Mouse (Mus musculus) limb, embryonic 14.5 days (tissue): Measurements from ENCODE around the gene BC003965. TPM values are rescaled to one million over a fixed set of nuclear protein-coding genes. Genes with fewer than 3 reads are reported as not detected.

Experiments used
- ATAC-seq: fragments of 200-750 bp; cut with Nextera tagmentation; 2 replicates; pipeline ENCODE4 v1.8.0; 2017; ENCODE audit warnings: low read depth, moderate number of reproducible peaks, moderate TSS enrichment; ENCODE audit not compliant: low FRiP score
- DNase-seq: peaks from one replicate; pipeline ENCODE4 v3.0.0-alpha.2; 2015; ENCODE audit warnings: low spot score
- H3K27ac ChIP-seq: fragments of 300-500 bp; sonication (generic); replicated peaks from 2 replicates; pipeline ENCODE4 v1.5.1; 2014; ENCODE audit warnings: low read depth, mild to moderate bottlenecking, low read length, moderate library complexity, mixed read lengths
- H3K27me3 ChIP-seq: fragments of 300-500 bp; sonication (generic); 2 replicates; pipeline ENCODE4 v1.6.1; 2014; ENCODE audit warnings: low read length, mixed read lengths; ENCODE audit not compliant: control insufficient read depth, insufficient read depth
- H3K36me3 ChIP-seq: fragments of 300-500 bp; sonication (generic); 2 replicates; pipeline ENCODE4 v1.6.1; 2014; ENCODE audit warnings: mild to moderate bottlenecking, low read length, moderate library complexity, mixed read lengths; ENCODE audit not compliant: control insufficient read depth, insufficient read depth
- H3K4me1 ChIP-seq: fragments of 300-500 bp; sonication (generic); 2 replicates; pipeline ENCODE4 v1.6.1; 2014; ENCODE audit warnings: antibody characterized with exemption, low read length, mixed read lengths; ENCODE audit not compliant: control insufficient read depth, insufficient read depth
- H3K4me2 ChIP-seq: fragments of 300-500 bp; sonication (generic); replicated peaks from 2 replicates; pipeline ENCODE4 v1.6.1; 2014; ENCODE audit warnings: low read depth, mild to moderate bottlenecking, low read length, moderate library complexity; ENCODE audit not compliant: severe bottlenecking
- H3K4me3 ChIP-seq: fragments of 300-500 bp; sonication (generic); replicated peaks from 2 replicates; pipeline ENCODE4 v1.5.1; 2014; ENCODE audit warnings: low read length
- H3K9ac ChIP-seq: fragments of 300-500 bp; sonication (generic); 2 replicates; pipeline ENCODE4 v1.6.1; 2014; ENCODE audit warnings: mild to moderate bottlenecking, low read depth, low read length, moderate library complexity; ENCODE audit not compliant: severe bottlenecking
- H3K9me3 ChIP-seq: fragments of 300-500 bp; sonication (generic); 2 replicates; pipeline ENCODE4 v1.6.1; 2016; ENCODE audit warnings: low read length; ENCODE audit not compliant: control insufficient read depth
- POLR2A ChIP-seq: fragments of 200-500 bp; IDR thresholded peaks from 2 replicates; pipeline ENCODE4 v1.8.0; 2012; ENCODE audit warnings: inconsistent platforms, mild to moderate bottlenecking, moderate library complexity, borderline replicate concordance; ENCODE audit not compliant: insufficient read depth, insufficient read length; ENCODE audit errors: extremely low read depth
- WGBS: fragments of 180-500 bp; shearing (Covaris S2); extraction: QIAGEN DNeasy Blood & Tissue Kit; methylation state at CpG from one replicate; pipeline ENCODE4 v1.1.7; 2014; 5-methylcytosine and 5-hydroxymethylcytosine counted together
- polyA plus RNA-seq, 2 experiments: library from polyadenylated mRNA; depleted of rRNA in 1 of 2; stranded (reverse) in 1 of 2; unstranded in 1 of 2; fragments of >200 nt; fragmentation: Nextera tagmentation in 1 of 2; extraction: Ambion mirVana in 1 of 2; gene quantifications; 2 replicates each; pipeline versions ENCODE4 v1.2.1 to v1.2.3; 2012 to 2014

Gene BC003965
- polyA plus RNA-seq, 2 experiments = 27.1 to 28.6 TPM

GRCm38 (mm10) chr17:25163387-25163786 lies 21.0 kb upstream of the BC003965 start:
- no peaks in the 10 kb centered on the region for H3K9me3 ChIP-seq
- peaks cover 32% of the 10 kb centered on the region for H3K36me3 ChIP-seq
- H3K4me3 ChIP-seq = no peak overlapping the region
- WGBS = 73% methylated on average over 7 of the region's 7 CpGs
- no peak overlapping the region for H3K4me2 ChIP-seq
- H3K4me1 ChIP-seq = no peaks in the 10 kb centered on the region
- no peak for DNase-seq
- H3K9ac ChIP-seq = 0 out of 2 replicates have a peak overlapping the region, but pooled peaks have one; percentile 14
- no peaks in the 10 kb centered on the region for H3K27me3 ChIP-seq
- no peak for TF ChIP-seq POLR2A
- no peak overlapping the region for H3K27ac ChIP-seq
- no peak for ATAC-seq

DNA sequence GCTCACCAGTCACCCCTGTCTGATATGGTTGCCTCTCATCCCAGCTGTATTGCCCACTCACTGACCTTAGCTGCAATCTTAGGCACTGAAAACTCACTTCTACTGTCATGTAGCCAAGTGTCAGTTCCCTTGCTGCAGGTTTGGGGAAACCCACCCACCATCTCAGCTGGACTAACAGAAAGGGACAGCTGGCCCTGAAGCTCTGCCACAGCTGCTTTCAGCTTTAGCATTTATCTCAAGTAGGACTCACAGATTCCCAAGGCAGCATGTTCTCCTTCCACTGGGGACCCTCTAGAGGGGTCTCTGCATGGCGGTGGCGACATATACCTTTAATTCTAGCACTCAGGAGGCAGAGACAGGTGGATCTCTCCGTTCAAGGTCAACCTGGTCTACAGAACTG lies 19.6 kb upstream of the BC003965 start:
- Histone ChIP-seq H3K27ac (no peak overlapping the region), H3K4me2 (no peak overlapping the region), H3K27me3 (no peaks in the 10 kb centered on the region), H3K9ac (no peak overlapping the region), H3K4me3 (no peak overlapping the region), H3K9me3 (no peaks in the 10 kb centered on the region), H3K36me3 (peaks cover 22% of the 10 kb centered on the region), H3K4me1 (no peaks in the 10 kb centered on the region)
- DNase-seq (no peak), ATAC-seq (no peak)
- 84% methylated on average over 3 of the region's 3 CpGs for WGBS
- TF ChIP-seq POLR2A = no peak

DNA sequence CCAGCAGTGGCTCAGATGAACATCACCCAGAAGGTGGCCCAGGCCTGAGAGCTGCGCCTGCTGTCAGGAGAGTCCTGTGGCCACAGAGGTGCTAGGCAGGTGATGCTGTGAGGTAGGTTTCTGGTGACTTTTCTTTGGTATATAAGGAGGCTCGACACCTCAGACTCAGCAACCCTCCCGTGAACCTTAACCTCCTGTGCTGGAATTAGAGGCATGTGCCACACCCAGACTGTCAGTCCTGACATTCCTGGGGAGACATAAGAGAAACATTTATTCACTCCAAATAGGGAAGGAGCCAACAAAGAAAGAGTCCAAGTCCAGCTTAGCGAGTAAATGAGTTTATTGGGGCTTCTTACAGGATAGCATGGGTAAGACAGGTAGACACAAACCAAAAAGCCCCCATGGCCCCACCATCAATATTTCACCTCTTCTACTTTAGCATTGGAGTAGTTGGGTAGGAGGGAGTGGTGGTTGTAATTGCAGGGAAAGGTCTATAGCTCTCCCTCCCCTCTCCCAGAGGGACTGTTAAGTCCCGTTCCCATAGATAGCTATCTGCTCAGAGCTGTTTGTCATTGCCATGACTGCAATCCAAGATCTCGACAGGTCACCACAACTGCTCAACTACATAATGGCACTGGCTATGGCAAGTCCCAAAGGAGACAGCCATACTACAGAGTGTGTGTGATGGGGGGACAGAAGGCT lies 18.2 kb upstream of the BC003965 start:
- Histone ChIP-seq H3K4me2 (no peak overlapping the region), H3K36me3 (peaks cover 10% of the 10 kb centered on the region), H3K4me1 (no peaks in the 10 kb centered on the region), H3K27ac (no peak overlapping the region), H3K27me3 (no peaks in the 10 kb centered on the region), H3K4me3 (no peak overlapping the region), H3K9ac (no peak overlapping the region), H3K9me3 (no peaks in the 10 kb centered on the region)
- ATAC-seq = no peak
- no peak for TF ChIP-seq POLR2A
- 48% methylated on average over 6 of the region's 6 CpGs for WGBS
- DNase-seq = no peak

DNA sequence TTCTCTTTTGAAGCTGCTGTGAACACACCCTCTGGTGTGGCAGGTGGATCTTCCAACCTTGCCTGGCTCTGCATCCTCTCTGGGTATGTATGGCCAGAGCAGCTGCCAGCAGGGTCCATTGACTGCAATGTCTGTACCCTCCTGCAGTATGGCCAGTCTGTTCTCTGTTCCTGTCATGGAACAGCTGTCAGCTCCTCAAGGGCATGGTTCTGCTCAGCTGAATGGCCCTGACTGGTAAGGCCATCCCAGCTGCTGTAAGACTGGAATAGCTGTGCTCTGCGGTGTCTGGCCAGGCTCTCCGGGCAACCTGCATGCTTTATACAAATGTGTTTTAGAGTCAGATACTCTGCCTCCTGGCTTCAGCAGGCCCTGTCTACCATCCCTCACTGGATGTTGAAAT lies 14.6 kb upstream of the BC003965 start:
- Histone ChIP-seq H3K4me2 (no peak overlapping the region), H3K4me3 (no peak overlapping the region), H3K4me1 (no peaks in the 10 kb centered on the region), H3K9me3 (no peaks in the 10 kb centered on the region), H3K27me3 (no peaks in the 10 kb centered on the region), H3K36me3 (no peaks in the 10 kb centered on the region), H3K27ac (no peak overlapping the region), H3K9ac (no peak overlapping the region)
- 0 out of 2 replicates have a peak, but pooled peaks have one; percentile 23 for ATAC-seq
- WGBS = 90% methylated on average over 2 of the region's 2 CpGs
- TF ChIP-seq POLR2A = no peak
- DNase-seq = no peak

GRCm38 (mm10) chr17:25172558-25172957 lies 11.8 kb upstream of the BC003965 start:
- Histone ChIP-seq H3K9ac (no peak overlapping the region), H3K4me3 (no peak overlapping the region), H3K4me2 (no peak overlapping the region), H3K4me1 (no peaks in the 10 kb centered on the region), H3K27ac (no peak overlapping the region), H3K27me3 (no peaks in the 10 kb centered on the region), H3K36me3 (no peaks in the 10 kb centered on the region), H3K9me3 (no peaks in the 10 kb centered on the region)
- ATAC-seq = no peak
- DNase-seq = no peak
- no peak for TF ChIP-seq POLR2A
- WGBS = 76% methylated on average over 3 of the region's 3 CpGs
